Mouse (Mus musculus): ENCODE data around the gene Procr. TPM values are rescaled to one million over a fixed set of nuclear protein-coding genes. Genes with fewer than 3 reads are reported as not detected.

The Procr gene
- under 1 TPM; 0.36 to 0.87 TPM for polyA plus RNA-seq (2017; shearing (Covaris generic))

DNA sequence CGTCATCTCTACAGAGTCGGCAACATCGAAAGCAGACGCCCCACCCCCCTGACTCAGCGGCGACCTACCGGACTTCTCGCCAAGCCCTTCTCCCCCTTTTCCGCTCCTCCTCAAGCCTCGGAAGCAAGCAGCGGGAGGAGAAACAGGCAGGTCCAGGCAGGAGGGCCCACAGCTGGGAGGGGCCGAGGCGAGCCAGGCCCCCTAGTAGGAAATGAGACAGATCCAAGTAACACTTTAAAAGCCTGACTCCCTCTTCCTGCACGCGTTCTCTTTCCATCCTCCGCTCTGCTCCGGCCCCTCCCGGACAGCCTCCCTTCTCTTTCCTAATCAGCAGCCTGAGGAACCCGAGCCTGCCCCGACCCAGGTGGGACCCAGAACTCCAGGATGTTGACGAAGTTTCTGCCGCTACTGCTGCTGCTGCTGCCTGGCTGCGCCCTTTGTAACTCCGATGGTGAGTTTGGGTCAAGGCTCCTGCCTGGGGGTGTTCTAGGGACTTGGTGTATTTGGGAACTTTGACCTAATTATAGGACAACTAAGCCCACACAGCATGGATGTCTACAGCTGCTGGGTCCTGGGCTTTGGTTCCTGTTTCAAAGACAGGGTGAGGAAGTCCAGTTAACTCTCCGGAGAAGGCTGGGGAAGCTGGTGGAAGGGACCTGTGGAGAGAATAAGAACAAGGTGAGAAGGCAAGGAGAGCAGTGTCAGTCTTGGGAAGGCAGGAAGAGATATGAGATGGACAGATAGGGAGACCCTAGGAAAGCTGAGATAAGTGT is at the start of gene Procr:
Gene Procr (plus strand): TSS at position 104 of the 773 bp plus-strand sequence.

DNA sequence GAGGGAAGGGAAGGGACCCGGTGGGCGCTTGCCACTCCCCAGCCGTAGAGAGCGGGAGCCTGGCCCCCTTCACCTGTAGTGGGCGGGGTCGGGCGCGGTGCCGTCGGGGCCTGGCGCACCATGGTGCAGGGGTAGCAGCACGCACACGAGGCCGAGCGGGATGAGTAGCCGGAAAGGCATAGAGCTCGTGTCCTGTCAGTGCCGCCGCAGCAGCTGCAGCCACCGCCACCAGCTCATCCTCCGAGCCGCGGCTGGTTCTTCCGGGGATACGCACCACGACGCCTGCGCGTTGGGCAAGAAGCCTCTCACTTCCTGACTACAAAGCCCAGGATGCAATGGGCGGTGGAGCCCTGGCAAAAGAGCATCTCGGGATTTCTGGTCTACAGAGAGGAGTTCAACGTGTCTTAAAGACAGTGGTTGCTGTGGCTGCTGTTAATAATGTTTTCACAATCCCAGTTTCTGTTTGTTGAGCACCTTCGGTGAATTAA is 21.7 kb upstream of the Procr start, which contains the start of gene Edem2:
Gene Edem2 (minus strand): TSS at position 318 of the 488 bp plus-strand sequence.

DNA sequence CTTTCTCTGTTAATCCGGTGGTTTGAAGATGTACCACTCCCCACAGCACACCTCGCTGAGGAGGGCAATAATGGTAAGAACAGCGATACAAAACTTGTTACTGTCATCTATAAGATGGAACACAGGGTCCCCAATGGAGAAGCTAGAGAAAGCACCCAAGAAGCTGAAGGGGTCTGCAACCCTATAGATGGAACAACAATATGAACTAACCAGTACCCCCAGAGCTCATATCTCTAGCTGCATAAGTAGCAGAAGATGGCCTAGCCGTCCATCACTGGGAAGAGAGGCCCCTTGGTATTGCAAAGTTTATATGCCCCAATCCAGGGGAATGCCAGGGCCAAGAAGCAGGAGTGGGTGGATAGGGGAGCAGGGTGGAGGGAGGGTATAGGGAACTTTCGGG is 15.2 kb upstream of the Procr start, which contains the start of gene Gm17581:
Gene Gm17581 (minus strand): TSS at position 101 of the 400 bp plus-strand sequence.

DNA sequence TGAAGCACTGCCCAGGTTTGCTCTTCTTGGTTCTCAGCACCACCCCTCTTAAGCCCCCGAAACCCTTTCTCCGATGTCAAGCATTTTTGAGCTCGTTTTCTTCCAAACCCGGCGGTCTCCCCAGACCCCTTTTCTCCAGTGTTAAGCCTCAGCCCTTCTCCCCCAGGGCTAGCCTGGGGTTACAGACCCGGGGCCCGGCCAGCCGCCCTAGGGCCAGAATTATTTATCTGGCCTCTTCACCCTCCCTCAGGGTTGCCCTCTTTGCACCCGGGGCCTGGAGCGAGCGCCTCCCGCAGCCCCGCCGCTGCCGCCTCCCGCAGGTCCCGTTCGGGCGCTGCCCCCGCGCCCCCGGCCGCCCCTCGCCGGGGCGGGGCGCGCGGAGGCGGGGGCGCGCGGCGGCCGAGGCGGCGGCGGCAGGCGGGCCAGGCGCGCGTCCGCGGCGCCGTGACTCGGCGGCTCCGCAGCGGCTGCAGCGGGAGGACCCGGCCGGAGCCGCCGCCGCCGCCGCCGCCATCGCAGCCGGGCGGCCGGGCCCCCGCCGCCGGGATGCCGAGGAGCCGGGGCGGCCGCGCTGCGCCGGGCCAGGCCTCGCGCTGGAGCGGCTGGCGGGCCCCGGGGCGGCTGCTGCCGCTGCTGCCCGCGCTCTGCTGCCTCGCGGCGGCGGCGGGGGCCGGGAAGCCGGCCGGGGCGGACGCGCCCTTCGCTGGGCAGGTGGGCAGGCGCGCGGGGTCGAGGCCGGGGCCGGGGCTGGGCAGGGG is 24.2 kb downstream of the Procr start, which contains the start of gene Mmp24:
Gene Mmp24 (plus strand): TSS at position 416 of the 758 bp plus-strand sequence.

Other genes with a start within 250 kb of the Procr start
- 10 to 100 TPM; 55.1 to 66.8 TPM for gene Acss2, start 233.2 kb upstream of the Procr start, polyA plus RNA-seq (2017; shearing (Covaris generic))
- 1 to 10 TPM; 6.2 to 8.3 TPM for gene Ggt7, start 232.9 kb upstream of the Procr start, polyA plus RNA-seq (2017; shearing (Covaris generic))
- 10 to 100 TPM; 15.6 to 15.7 TPM for gene Gss, start 158.3 kb upstream of the Procr start, polyA plus RNA-seq (2017; shearing (Covaris generic))
- gene Myh7b, start 139.9 kb upstream of the Procr start, polyA plus RNA-seq (2017; shearing (Covaris generic)), result under 1 TPM in 1 of 2 experiments, not detected in 1; 0.02 TPM
- gene Trpc4ap, start 58.7 kb upstream of the Procr start, polyA plus RNA-seq (2017; shearing (Covaris generic)), result 100 to 1,000 TPM; 208 to 271 TPM
- 10 to 100 TPM; 65.5 to 66.5 TPM for gene Edem2, start 21.6 kb upstream of the Procr start, polyA plus RNA-seq (2017; shearing (Covaris generic))
- not detected for gene Gm17581, start 15.3 kb upstream of the Procr start, polyA plus RNA-seq (2017; shearing (Covaris generic))
- gene Mmp24, start 24.2 kb downstream of the Procr start, polyA plus RNA-seq (2017; shearing (Covaris generic)), result under 1 TPM in 1 of 2 experiments, not detected in 1; 0.06 TPM
- 10 to 100 TPM; 44.9 to 51.3 TPM for gene BC029722, start 68.3 kb downstream of the Procr start, polyA plus RNA-seq (2017; shearing (Covaris generic))
- 100 to 1,000 TPM; 204 to 246 TPM for gene Eif6, start 75.8 kb downstream of the Procr start, polyA plus RNA-seq (2017; shearing (Covaris generic))
- not detected for gene Fam83c, start 83.7 kb downstream of the Procr start, polyA plus RNA-seq (2017; shearing (Covaris generic))
- 10 to 100 TPM; 26.6 to 30.4 TPM for gene Uqcc1, start 179.2 kb downstream of the Procr start, polyA plus RNA-seq (2017; shearing (Covaris generic))
- gene Gm15557, start 189.6 kb downstream of the Procr start, polyA plus RNA-seq (2017; shearing (Covaris generic)), result not detected
- not detected for gene Gdf5, start 194.2 kb downstream of the Procr start, polyA plus RNA-seq (2017; shearing (Covaris generic))
- gene Cep250, start 205.3 kb downstream of the Procr start, polyA plus RNA-seq (2017; shearing (Covaris generic)), result 10 to 100 TPM; 23.8 to 46.7 TPM